Mouse (Mus musculus) heart, postnatal 0 days (tissue): ENCODE measurements around the gene Znrf4. TPM values are rescaled to one million over a fixed set of nuclear protein-coding genes. Genes with fewer than 3 reads are reported as not detected.
"Not testable (repeated sequence)": the region's sequence is repeated elsewhere in the genome, so short reads cannot be mapped to it uniquely, and the experiment has no call there.

ENCODE experiments used
- ATAC-seq: fragments of 200-750 bp; cut with Nextera tagmentation; 2 replicates; pipeline ENCODE4 v1.8.0; 2017; ENCODE audit warnings: low read depth, moderate number of reproducible peaks, moderate library complexity; ENCODE audit not compliant: insufficient read depth
- DNase-seq: peaks from one replicate; pipeline ENCODE4 v3.0.0-alpha.2; 2016; ENCODE audit warnings: low spot score
- H3K27ac ChIP-seq: fragments of 300-500 bp; sonication (generic); 2 replicates; pipeline ENCODE4 v1.5.1; 2014; ENCODE audit warnings: low read depth, mild to moderate bottlenecking
- H3K27me3 ChIP-seq: fragments of 300-500 bp; sonication (generic); 2 replicates; pipeline ENCODE4 v1.6.1; 2014; ENCODE audit warnings: low read length, mixed read lengths; ENCODE audit not compliant: control insufficient read depth, insufficient read depth
- H3K36me3 ChIP-seq: fragments of 300-500 bp; sonication (generic); replicated peaks from 2 replicates; pipeline ENCODE4 v1.6.1; 2014; ENCODE audit warnings: low read length, mixed read lengths; ENCODE audit not compliant: control insufficient read depth, insufficient read depth
- H3K4me1 ChIP-seq: fragments of 300-500 bp; sonication (generic); 2 replicates; pipeline ENCODE4 v1.6.1; 2014; ENCODE audit warnings: antibody characterized with exemption; ENCODE audit not compliant: control insufficient read depth, insufficient read depth
- H3K4me2 ChIP-seq: fragments of 300-500 bp; sonication (generic); 2 replicates; pipeline ENCODE4 v1.6.1; 2014; ENCODE audit warnings: low read depth, mild to moderate bottlenecking, low read length, moderate library complexity
- H3K4me3 ChIP-seq: fragments of 300-500 bp; sonication (generic); 2 replicates; pipeline ENCODE4 v1.5.1; 2014; ENCODE audit warnings: low read depth, low read length
- H3K9ac ChIP-seq: fragments of 300-500 bp; sonication (generic); replicated peaks from 2 replicates; pipeline ENCODE4 v1.6.1; 2014; ENCODE audit warnings: low read depth, low read length, mixed read lengths
- H3K9me3 ChIP-seq: fragments of 300-500 bp; sonication (generic); replicated peaks from 2 replicates; pipeline ENCODE4 v1.6.1; 2016; ENCODE audit warnings: low read length; ENCODE audit not compliant: control insufficient read depth
- CTCF ChIP-seq: IDR thresholded peaks from 2 replicates; pipeline ENCODE4 v1.5.1; 2016; ENCODE audit warnings: antibody characterized with exemption, control low read depth, low read depth
- EP300 ChIP-seq: IDR thresholded peaks from 2 replicates; pipeline ENCODE4 v1.6.1; 2016; ENCODE audit warnings: antibody characterized with exemption, low read depth
- WGBS: fragments of 180-500 bp; shearing (Covaris S2); extraction: QIAGEN DNeasy Blood & Tissue Kit; methylation state at CpG from one replicate; pipeline ENCODE4 v1.1.7; 2014; 5-methylcytosine and 5-hydroxymethylcytosine counted together
- polyA plus RNA-seq: library from polyadenylated mRNA; unstranded; fragments of >200 nt; fragmentation: Nextera tagmentation; extraction: Ambion mirVana; gene quantifications from 2 replicates; pipeline ENCODE4 v1.2.1, GENCODE M21; 2015
- total RNA-seq: library from RNA; depleted of rRNA; stranded (reverse); fragments of >200 nt; gene quantifications from 2 replicates; pipeline ENCODE4 v1.2.3, GENCODE M21; 2014; ENCODE audit warnings: low replicate concordance

Znrf4 gene
- total and polyA plus RNA-seq, 2 experiments from 2014 or later: not detected

- Histone ChIP-seq H3K4me1 (peaks cover 5% of the 10 kb centered on the region; the same call in 1 of the 2 replicates), H3K4me3 (peak overlapping the region; percentile 69), H3K27me3 (peaks cover 38% of the 10 kb centered on the region), H3K9ac (peak overlapping the region; percentile 76), H3K27ac (peak overlapping the region; percentile 85), H3K36me3 (no peaks in the 10 kb centered on the region), H3K4me2 (peak overlapping the region; percentile 98), H3K9me3 (no peaks in the 10 kb centered on the region)
- TF ChIP-seq CTCF (no peak), EP300 (no peak)
- ATAC-seq: peak; percentile 98
- DNase-seq: peak; percentile 96
- under 1% methylated on average over 42 of the region's 42 CpGs for whole genome bisulfite sequencing
These were observed 4.8 kb downstream of the Znrf4 start for GRCm38 (mm10) chr17:56507161-56508068.

DNA sequence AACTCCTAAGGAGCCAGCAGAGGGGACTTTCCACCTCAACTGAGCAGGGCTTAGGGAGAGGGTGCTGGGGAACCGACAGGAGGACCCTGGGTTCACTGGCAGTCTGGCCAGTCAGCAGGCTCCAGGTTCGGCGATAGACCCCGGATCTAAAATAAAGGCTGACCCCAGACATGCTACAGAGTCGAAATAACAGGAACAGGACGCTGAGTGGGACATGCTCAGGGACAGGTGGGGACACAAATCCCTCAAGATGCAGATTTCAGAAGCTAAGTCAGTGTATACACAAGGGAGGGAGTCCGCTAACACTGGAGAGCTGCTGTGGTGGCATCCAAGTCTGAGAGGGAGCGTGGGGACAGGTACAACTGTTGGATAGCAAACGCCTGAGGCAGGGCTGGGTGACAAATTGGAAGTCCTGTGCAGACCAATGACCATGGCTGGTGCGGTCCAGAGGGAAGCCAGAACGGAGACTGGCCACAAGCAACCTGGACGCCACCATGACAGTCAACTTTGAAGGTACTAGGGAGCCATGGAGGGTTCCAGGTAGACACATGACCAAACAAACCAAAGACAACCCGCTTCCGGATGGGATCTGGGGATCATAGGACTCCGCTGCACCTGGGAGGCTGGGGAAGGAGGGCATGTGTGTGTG, 5.7 kb downstream of the Znrf4 start:
- Histone ChIP-seq H3K4me3 (peak overlapping the region; percentile 69), H3K27ac (peak overlapping the region; percentile 85; the same call in 1 of the 2 replicates), H3K27me3 (peaks cover 29% of the 10 kb centered on the region), H3K4me1 (peaks cover 5% of the 10 kb centered on the region; the same call in 1 of the 2 replicates), H3K9me3 (no peaks in the 10 kb centered on the region), H3K4me2 (peak overlapping the region; percentile 98), H3K9ac (peak overlapping the region; percentile 76), H3K36me3 (no peaks in the 10 kb centered on the region)
- ATAC-seq: no peak
- 51% methylated on average over 15 of the region's 15 CpGs for WGBS
- no peak for DNase-seq
- TF ChIP-seq EP300 (no peak), CTCF (no peak)

DNA sequence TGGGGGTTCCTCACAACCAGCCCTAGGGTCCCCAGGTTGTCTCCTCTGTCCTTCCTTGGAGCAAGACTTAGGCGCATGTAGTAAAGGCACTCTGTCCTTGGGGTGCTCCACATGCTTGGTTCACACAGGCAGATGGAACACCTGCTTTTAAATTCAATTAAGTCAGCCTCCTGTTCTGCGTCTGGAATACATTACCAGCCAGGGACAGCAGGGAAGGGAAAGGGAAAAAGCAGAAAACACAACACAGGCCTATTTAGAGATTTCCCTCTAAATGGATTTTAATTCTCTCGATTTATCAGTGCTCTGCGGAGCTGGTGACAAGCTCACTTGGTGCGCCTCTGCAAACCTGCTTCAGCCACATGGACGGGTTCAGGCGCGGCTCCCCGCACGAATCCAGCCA, 6.8 kb downstream of the Znrf4 start:
- no peak for ATAC-seq
- Histone ChIP-seq H3K27me3 (peaks cover 17% of the 10 kb centered on the region), H3K27ac (no peak overlapping the region), H3K4me3 (no peak overlapping the region), H3K4me1 (peaks cover 5% of the 10 kb centered on the region; the same call in 1 of the 2 replicates), H3K9me3 (no peaks in the 10 kb centered on the region), H3K9ac (no peak overlapping the region), H3K36me3 (no peaks in the 10 kb centered on the region), H3K4me2 (no peak overlapping the region)
- 76% methylated on average over 10 of the region's 10 CpGs for whole genome bisulfite sequencing
- DNase-seq: no peak
- TF ChIP-seq CTCF (no peak), EP300 (no peak)

DNA sequence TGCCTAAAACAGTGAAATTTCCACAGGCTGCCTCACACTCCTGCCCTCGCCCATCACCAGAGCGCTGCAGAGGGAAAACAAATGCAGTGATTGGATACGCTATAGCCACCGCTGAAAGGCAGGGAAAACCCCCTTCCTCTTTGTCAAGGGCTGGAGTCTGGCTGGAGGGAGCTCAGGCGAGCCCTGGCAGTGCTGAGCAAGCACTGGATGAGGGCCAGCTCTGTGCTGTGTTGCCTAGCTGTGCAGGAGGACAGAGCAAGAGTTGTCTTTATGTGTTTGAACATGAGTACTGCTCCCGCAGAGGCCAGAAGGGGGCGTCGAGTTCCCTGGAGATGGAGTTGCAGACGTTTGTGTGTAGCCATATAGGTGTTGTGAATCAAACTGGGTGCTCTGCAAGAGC, 9.7 kb downstream of the Znrf4 start:
- TF ChIP-seq CTCF (no peak), EP300 (no peak)
- 29% methylated on average over 9 of the region's 9 CpGs for WGBS
- no peak overlapping the region for H3K4me2 ChIP-seq
- no peak overlapping the region for H3K4me3 ChIP-seq
- H3K4me1 ChIP-seq: peaks cover 5% of the 10 kb centered on the region; the same call in 1 of the 2 replicates
- 0 out of 2 replicates have a peak, but pooled peaks cover 3% of the 10 kb centered on the region for H3K9me3 ChIP-seq
- H3K27ac ChIP-seq: no peak overlapping the region
- no peak overlapping the region for H3K9ac ChIP-seq
- H3K36me3 ChIP-seq: no peaks in the 10 kb centered on the region
- DNase-seq: no peak
- H3K27me3 ChIP-seq: no peaks in the 10 kb centered on the region
- no peak for ATAC-seq

- not testable (repeated sequence) for H3K4me3 ChIP-seq, DNase-seq, H3K27me3 ChIP-seq, H3K4me2 ChIP-seq, H3K9me3 ChIP-seq, H3K27ac ChIP-seq, H3K36me3 ChIP-seq, ATAC-seq, H3K4me1 ChIP-seq, H3K9ac ChIP-seq
- WGBS: 44% methylated on average over 2 of the region's 2 CpGs
These were observed 10.4 kb downstream of the Znrf4 start for GRCm38 (mm10) chr17:56501635-56502400.
